Mouse (Mus musculus) forebrain, postnatal 0 days (tissue): ENCODE measurements at regions not wholly inside any gene's neighbourhood (a gene's known extent, or its start where the extent isn't known, plus 50 kb on each side); places are given as distances from the start of the nearest gene placed in this dataset.

ENCODE experiments used
- ATAC-seq: fragments of 200-750 bp; cut with Nextera tagmentation; 2 replicates; pipeline ENCODE4 v1.8.0; 2017; ENCODE audit warnings: mild to moderate bottlenecking, moderate library complexity
- DNase-seq: peaks from one replicate; pipeline ENCODE4 v3.0.0-alpha.2; 2015
- H3K27ac ChIP-seq: fragments of 300-500 bp; sonication (generic); 2 replicates; pipeline ENCODE4 v1.5.1; 2014; ENCODE audit warnings: low read depth, mild to moderate bottlenecking, antibody characterized with exemption, low read length, moderate library complexity, mixed read lengths
- H3K27me3 ChIP-seq: fragments of 300-500 bp; sonication (generic); 2 replicates; pipeline ENCODE4 v1.6.1; 2014; ENCODE audit warnings: mild to moderate bottlenecking, low read length, mixed read lengths; ENCODE audit not compliant: insufficient read depth
- H3K36me3 ChIP-seq: fragments of 300-500 bp; sonication (generic); 2 replicates; pipeline ENCODE4 v1.6.1; 2014; ENCODE audit warnings: mild to moderate bottlenecking, moderate library complexity; ENCODE audit not compliant: insufficient read depth
- H3K4me1 ChIP-seq: fragments of 300-500 bp; sonication (generic); 2 replicates; pipeline ENCODE4 v1.6.1; 2014; ENCODE audit warnings: antibody characterized with exemption; ENCODE audit not compliant: insufficient read depth
- H3K4me2 ChIP-seq: fragments of 300-500 bp; sonication (generic); 2 replicates; pipeline ENCODE4 v1.6.1; 2014; ENCODE audit warnings: low read depth, mild to moderate bottlenecking, moderate library complexity
- H3K4me3 ChIP-seq: fragments of 300-500 bp; sonication (generic); 2 replicates; pipeline ENCODE4 v1.5.1; 2014; ENCODE audit warnings: low read depth, low read length, mixed read lengths
- H3K9ac ChIP-seq: fragments of 300-500 bp; sonication (generic); 2 replicates; pipeline ENCODE4 v1.6.1; 2014; ENCODE audit warnings: mild to moderate bottlenecking
- H3K9me3 ChIP-seq: fragments of 300-500 bp; sonication (generic); 2 replicates; pipeline ENCODE4 v1.6.1; 2016; ENCODE audit warnings: low read length
- CTCF ChIP-seq: sonication (generic); IDR thresholded peaks from 2 replicates; pipeline ENCODE4 v1.5.1; 2016; ENCODE audit warnings: antibody characterized with exemption, control low read depth, low read depth
- WGBS: fragments of 180-500 bp; shearing (Covaris S2); extraction: QIAGEN DNeasy Blood & Tissue Kit; methylation state at CpG from one replicate; pipeline ENCODE4 v1.1.7; 2014; 5-methylcytosine and 5-hydroxymethylcytosine counted together

- Histone ChIP-seq H3K9ac (no peak overlapping the region), H3K36me3 (no peaks in the 10 kb centered on the region), H3K4me2 (no peak overlapping the region), H3K27ac (no peak overlapping the region), H3K27me3 (no peaks in the 10 kb centered on the region), H3K9me3 (no peaks in the 10 kb centered on the region), H3K4me3 (no peak overlapping the region), H3K4me1 (no peaks in the 10 kb centered on the region; the same call in 1 of the 2 replicates)
- 16% methylated on average over 3 of the region's 3 CpGs for WGBS
- TF ChIP-seq CTCF, result no peak
- DNase-seq (peak; percentile 50), ATAC-seq (peak; percentile 72)
These were observed 988.5 kb upstream of the Tenm2 start for GRCm38 (mm10) chr11:38224300-38224699.

GRCm38 (mm10) chr11:38203347-38203746 is 967.6 kb upstream of the Tenm2 start:
- 14% methylated on average over 2 of the region's 2 CpGs for WGBS
- ATAC-seq, result no peak

GRCm38 (mm10) chr11:38201136-38201741 is 965.5 kb upstream of the Tenm2 start:
- TF ChIP-seq CTCF, result no peak
- Histone ChIP-seq H3K9ac (no peak overlapping the region), H3K27me3 (no peaks in the 10 kb centered on the region), H3K4me3 (no peak overlapping the region), H3K27ac (no peak overlapping the region), H3K36me3 (no peaks in the 10 kb centered on the region), H3K4me2 (no peak overlapping the region), H3K4me1 (no peaks in the 10 kb centered on the region), H3K9me3 (no peaks in the 10 kb centered on the region)
- ATAC-seq (no peak), DNase-seq (peak; percentile 56)
- 34% methylated on average over 3 of the region's 3 CpGs for WGBS

More at GRCm38 (mm10) chr11:38203347-38203746, 967.6 kb upstream of the Tenm2 start:
- Histone ChIP-seq H3K9ac (no peak overlapping the region), H3K27ac (no peak overlapping the region), H3K27me3 (no peaks in the 10 kb centered on the region), H3K4me3 (no peak overlapping the region), H3K4me2 (no peak overlapping the region), H3K4me1 (no peaks in the 10 kb centered on the region), H3K9me3 (no peaks in the 10 kb centered on the region), H3K36me3 (no peaks in the 10 kb centered on the region)
- no peak for TF ChIP-seq CTCF
- no peak for DNase-seq

- H3K4me3 ChIP-seq, result no peak overlapping the region
- ATAC-seq (peak; percentile 97), DNase-seq (peak; percentile 63)
- H3K27me3 ChIP-seq, result no peaks in the 10 kb centered on the region
- H3K4me1 ChIP-seq, result no peaks in the 10 kb centered on the region
- H3K4me2 ChIP-seq, result no peak overlapping the region
- 20% methylated on average over 5 of the region's 5 CpGs for whole genome bisulfite sequencing
- H3K27ac ChIP-seq, result no peak overlapping the region
- TF ChIP-seq CTCF, result no peak
- H3K36me3 ChIP-seq, result no peaks in the 10 kb centered on the region
- no peaks in the 10 kb centered on the region for H3K9me3 ChIP-seq
- no peak overlapping the region for H3K9ac ChIP-seq
These were observed 958.0 kb upstream of the Tenm2 start for GRCm38 (mm10) chr11:38193719-38194118.

GRCm38 (mm10) chr11:38191895-38192547 is 956.3 kb upstream of the Tenm2 start:
- no peaks in the 10 kb centered on the region for H3K27me3 ChIP-seq
- H3K9me3 ChIP-seq, result no peaks in the 10 kb centered on the region
- no peak overlapping the region for H3K27ac ChIP-seq
- H3K36me3 ChIP-seq, result no peaks in the 10 kb centered on the region
- DNase-seq (peak; percentile 25), ATAC-seq (no peak)
- H3K4me3 ChIP-seq, result no peak overlapping the region
- 19% methylated on average over 2 of the region's 2 CpGs for WGBS
- H3K4me2 ChIP-seq, result no peak overlapping the region
- H3K4me1 ChIP-seq, result no peaks in the 10 kb centered on the region
- no peak overlapping the region for H3K9ac ChIP-seq
- TF ChIP-seq CTCF, result no peak

- Histone ChIP-seq H3K27me3 (no peaks in the 10 kb centered on the region), H3K9me3 (no peaks in the 10 kb centered on the region), H3K4me3 (no peak overlapping the region), H3K4me1 (no peaks in the 10 kb centered on the region), H3K36me3 (no peaks in the 10 kb centered on the region), H3K9ac (no peak overlapping the region), H3K4me2 (no peak overlapping the region), H3K27ac (no peak overlapping the region)
- DNase-seq (no peak), ATAC-seq (no peak)
- 43% methylated on average over 3 of the region's 3 CpGs for WGBS
- no peak for TF ChIP-seq CTCF
These were observed 955.7 kb upstream of the Tenm2 start for GRCm38 (mm10) chr11:38191437-38191836.

DNA sequence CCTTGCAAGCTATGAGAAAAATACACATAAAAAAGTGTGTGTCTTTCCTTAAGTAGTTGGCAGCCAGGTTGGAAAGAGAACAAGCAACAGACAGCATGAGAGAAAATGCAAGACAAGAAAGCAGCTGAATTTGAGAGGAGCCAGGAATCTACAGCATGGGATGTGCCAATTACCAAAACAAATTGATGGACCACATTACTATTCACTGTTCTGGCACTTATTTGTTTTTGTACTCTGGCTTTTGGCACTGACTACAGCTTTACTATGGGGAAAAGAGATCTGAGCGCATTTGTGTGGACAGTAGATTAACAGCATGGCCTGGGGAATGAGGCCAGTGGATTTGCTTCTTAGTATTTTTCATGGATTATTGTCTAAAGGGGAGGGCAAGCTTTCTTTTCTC is 935.0 kb upstream of the Tenm2 start:
- no peak for TF ChIP-seq CTCF
- Histone ChIP-seq H3K4me1 (no peaks in the 10 kb centered on the region), H3K4me2 (no peak overlapping the region), H3K36me3 (no peaks in the 10 kb centered on the region), H3K27me3 (no peaks in the 10 kb centered on the region), H3K27ac (no peak overlapping the region), H3K9me3 (no peaks in the 10 kb centered on the region), H3K4me3 (no peak overlapping the region), H3K9ac (no peak overlapping the region)
- DNase-seq (peak; percentile 52), ATAC-seq (peak; percentile 56; the same call in 1 of the 2 replicates)
- 32% methylated on average over 1 of the region's 1 CpGs for WGBS
